Mouse (Mus musculus) brain, embryonic 14.5 days (tissue): ENCODE measurements around the gene Gmfb.

Source experiments
- CTCF ChIP-seq: fragments of 200-500 bp; IDR thresholded peaks from 2 replicates; pipeline ENCODE4 v1.5.1; 2012; ENCODE audit warnings: inconsistent platforms, mild to moderate bottlenecking, moderate library complexity, borderline replicate concordance; ENCODE audit not compliant: insufficient read depth, insufficient read length; ENCODE audit errors: extremely low read depth
- POLR2A ChIP-seq: fragments of 200-500 bp; IDR thresholded peaks from 2 replicates; pipeline ENCODE4 v1.6.1; 2012; ENCODE audit warnings: mild to moderate bottlenecking, inconsistent platforms, borderline replicate concordance; ENCODE audit not compliant: poor library complexity, insufficient read depth, insufficient read length, severe bottlenecking; ENCODE audit errors: extremely low read depth

- TF ChIP-seq POLR2A (no peak), CTCF (no peak)
Measured at GRCm38 (mm10) chr14:46816916-46817622, 5.0 kb downstream of the Gmfb start.
